ENCODE assay signal across 8 mouse cellular contexts in the genomic region with DNA sequence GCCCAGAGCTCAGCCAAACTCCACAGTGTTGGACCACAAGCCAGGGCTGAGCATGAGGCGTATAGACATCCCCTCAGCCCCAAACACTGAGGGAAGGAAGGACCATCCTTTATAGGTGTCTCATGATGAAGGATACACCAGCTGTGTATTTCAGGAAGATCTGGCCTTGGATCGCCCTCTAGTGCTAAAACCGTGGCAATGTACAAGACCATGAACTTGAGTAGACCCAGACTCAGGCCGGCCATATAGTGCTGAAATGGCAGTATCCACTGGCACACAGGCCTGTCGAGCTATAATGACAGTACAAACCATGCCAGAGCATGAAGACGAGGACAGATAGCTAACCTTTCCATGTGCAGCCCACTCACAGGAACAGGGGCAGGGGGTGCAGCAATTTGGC. TPM values are rescaled to one million over a fixed set of nuclear protein-coding genes. Genes with fewer than 3 reads are reported as not detected.
DNase-seq lines count a peak whose midpoint lies in the region; ATAC-seq lines count a peak whose summit lies in the region.

No protein-coding gene starts in this region.

- no peaks in the 10 kb centered on the region for H3K4me1 ChIP-seq in kidney, embryonic 16.5 days (ENCODE audit: insufficient read depth, low read length)

- no peaks in the 10 kb centered on the region for H3K27me3 ChIP-seq in kidney, embryonic 16.5 days (ENCODE audit: insufficient read depth, low read length)

- H3K9me3 ChIP-seq in kidney, embryonic 16.5 days (ENCODE audit: low read length) = no peaks in the 10 kb centered on the region

- H3K27ac ChIP-seq in kidney, embryonic 16.5 days (ENCODE audit: low read length) = no peak overlapping the region

- no peak overlapping the region for H3K9ac ChIP-seq in kidney, embryonic 16.5 days (replicated peaks; ENCODE audit: low read length)

- no peaks in the 10 kb centered on the region for H3K36me3 ChIP-seq in kidney, embryonic 16.5 days (ENCODE audit: insufficient read depth, low read length)

- no peak overlapping the region for H3K4me2 ChIP-seq in kidney, embryonic 16.5 days (replicated peaks; ENCODE audit: low read depth, low read length)

- DNase-seq in kidney, adult 18-20 months = peak; percentile 53
- DNase-seq in ES-CJ7 (ENCODE audit: low read depth, low spot score) = peak; percentile 84
- peak; percentile 32 for DNase-seq in lung, postnatal 36 days
- DNase-seq in left cerebral cortex, postnatal 25 days (ENCODE audit: low spot score in 2 of 2) = no peak
- no peak for DNase-seq in urinary bladder, postnatal 10 days (ENCODE audit: low spot score)
- DNase-seq in gastrocnemius, postnatal 14 days = no peak

- intact Hi-C loops in left cerebral cortex, postnatal 25 days (cut with DNase I) = no loop called here
- intact Hi-C loops in gastrocnemius, postnatal 14 days (cut with DNase I; ENCODE audit: low total_unique reads) = no loop called here

- no peak overlapping the region for H3K4me3 ChIP-seq in kidney, embryonic 16.5 days (ENCODE audit: low read length)

- no peak for ATAC-seq in kidney, embryonic 16.5 days (ENCODE audit: low FRiP score, low TSS enrichment)
- peak; percentile 64 for ATAC-seq in common myeloid progenitor, adult 5-6 weeks (replicated peaks; ENCODE audit: low read depth, poor library complexity, severe bottlenecking)

- 78% methylated on average over 6 of the region's 6 CpGs for WGBS in kidney, embryonic 16.5 days

RNA-seq across cellular contexts. Expression of a gene that starts 21.6 kb away (rescaled TPM):
- 13.5 and 13.6 TPM in 2 replicates for polyA plus RNA-seq in kidney, embryonic 16.5 days (2015; fragmentation: Nextera tagmentation; extraction: Ambion mirVana)
- 7.8 and 9.9 TPM in 2 replicates for total RNA-seq in common myeloid progenitor, adult 5-6 weeks (2017)
- total RNA-seq in left cerebral cortex, postnatal 25 days (2021) = 10 to 100 TPM; 25.3 to 27.3 TPM
- total RNA-seq in gastrocnemius, postnatal 14 days (2021) = 1 to 10 TPM; 5.5 to 5.8 TPM

RNA-seq across cellular contexts. Expression of a gene that starts 43.4 kb away (rescaled TPM):
- polyA plus RNA-seq in kidney, embryonic 16.5 days (2015; fragmentation: Nextera tagmentation; extraction: Ambion mirVana) = 13.4 and 15.1 TPM in 2 replicates
- 61.3 and 66.2 TPM in 2 replicates for total RNA-seq in common myeloid progenitor, adult 5-6 weeks (2017)
- 10 to 100 TPM; 40.3 to 43.2 TPM for total RNA-seq in left cerebral cortex, postnatal 25 days (2021)
- 10 to 100 TPM; 42.0 to 42.4 TPM for total RNA-seq in gastrocnemius, postnatal 14 days (2021)

RNA-seq across cellular contexts. Expression of a gene that starts 46.8 kb away (rescaled TPM):
- 2.8 TPM in 2 replicates for polyA plus RNA-seq in kidney, embryonic 16.5 days (2015; fragmentation: Nextera tagmentation; extraction: Ambion mirVana)
- total RNA-seq in common myeloid progenitor, adult 5-6 weeks (2017) = 5.1 and 11.6 TPM in 2 replicates
- 10 to 100 TPM; 29.9 to 32.9 TPM for total RNA-seq in left cerebral cortex, postnatal 25 days (2021)
- 1 to 10 TPM; 3.5 to 5.0 TPM for total RNA-seq in gastrocnemius, postnatal 14 days (2021)

Comparison
In these comparisons a context has a peak if more than half of its experiments do, and no peak if none do; other contexts are left out.
1. DNase-seq: peak in kidney, adult 18-20 months (single experiment), ES-CJ7 (single experiment) and lung, postnatal 36 days (single experiment); none in left cerebral cortex, postnatal 25 days (0 of 2), urinary bladder, postnatal 10 days (single experiment) and gastrocnemius, postnatal 14 days (single experiment).